Mouse (Mus musculus) ES-Bruce4 (cell line): ENCODE data around the gene Evx1. TPM values are rescaled to one million over a fixed set of nuclear protein-coding genes. Genes with fewer than 3 reads are reported as not detected.

Experiments used
- H3K27ac ChIP-seq: 2 replicates; pipeline ENCODE4 v1.5.1; 2012; ENCODE audit warnings: low read length, inconsistent platforms; ENCODE audit not compliant: insufficient read depth
- H3K27me3 ChIP-seq: 2 replicates; pipeline ENCODE4 v1.6.1; 2012; ENCODE audit warnings: mild to moderate bottlenecking, low read length, inconsistent platforms; ENCODE audit not compliant: control insufficient read depth, poor library complexity, insufficient read depth, severe bottlenecking
- H3K36me3 ChIP-seq: 2 replicates; pipeline ENCODE4 v1.6.1; 2012; ENCODE audit warnings: inconsistent platforms, mild to moderate bottlenecking, low read length, moderate library complexity; ENCODE audit not compliant: control insufficient read depth, poor library complexity, insufficient read depth, severe bottlenecking
- H3K4me1 ChIP-seq: one replicate; pipeline ENCODE4 v1.8.1; 2011; ENCODE audit warnings: low read length; ENCODE audit not compliant: control insufficient read depth, insufficient read depth
- H3K4me3 ChIP-seq: 2 replicates; pipeline ENCODE4 v1.5.1; 2011; ENCODE audit warnings: low read depth, mild to moderate bottlenecking, low read length
- H3K9ac ChIP-seq: 2 replicates; pipeline ENCODE4 v1.6.1; 2012; ENCODE audit warnings: low read depth, mild to moderate bottlenecking, inconsistent platforms; ENCODE audit not compliant: poor library complexity, severe bottlenecking
- H3K9me3 ChIP-seq: replicated peaks from 2 replicates; pipeline ENCODE4 v1.6.1; 2012; ENCODE audit warnings: mild to moderate bottlenecking, low read length, inconsistent platforms; ENCODE audit not compliant: control insufficient read depth, poor library complexity, insufficient read depth, severe bottlenecking
- CTCF ChIP-seq: IDR thresholded peaks from one replicate; pipeline ENCODE4 v1.8.1; 2011; ENCODE audit warnings: low read depth, low read length
- EP300 ChIP-seq: IDR thresholded peaks from 2 replicates; pipeline ENCODE4 v1.6.1; 2011; ENCODE audit warnings: low read depth, low read length; ENCODE audit not compliant: insufficient read depth
- POLR2A ChIP-seq: IDR thresholded peaks from one replicate; pipeline ENCODE4 v1.8.1; 2011; ENCODE audit warnings: low read length; ENCODE audit not compliant: insufficient read depth
- polyA plus RNA-seq: library from polyadenylated mRNA; stranded (reverse); fragments of >200 nt; gene quantifications from 2 replicates; pipeline ENCODE4 v1.2.4, GENCODE M21; 2011; ENCODE audit warnings: low read depth; ENCODE audit not compliant: missing spikeins, insufficient read depth, insufficient read length

Evx1 gene
- polyA plus RNA-seq, 1 experiment: 0.63 TPM

DNA sequence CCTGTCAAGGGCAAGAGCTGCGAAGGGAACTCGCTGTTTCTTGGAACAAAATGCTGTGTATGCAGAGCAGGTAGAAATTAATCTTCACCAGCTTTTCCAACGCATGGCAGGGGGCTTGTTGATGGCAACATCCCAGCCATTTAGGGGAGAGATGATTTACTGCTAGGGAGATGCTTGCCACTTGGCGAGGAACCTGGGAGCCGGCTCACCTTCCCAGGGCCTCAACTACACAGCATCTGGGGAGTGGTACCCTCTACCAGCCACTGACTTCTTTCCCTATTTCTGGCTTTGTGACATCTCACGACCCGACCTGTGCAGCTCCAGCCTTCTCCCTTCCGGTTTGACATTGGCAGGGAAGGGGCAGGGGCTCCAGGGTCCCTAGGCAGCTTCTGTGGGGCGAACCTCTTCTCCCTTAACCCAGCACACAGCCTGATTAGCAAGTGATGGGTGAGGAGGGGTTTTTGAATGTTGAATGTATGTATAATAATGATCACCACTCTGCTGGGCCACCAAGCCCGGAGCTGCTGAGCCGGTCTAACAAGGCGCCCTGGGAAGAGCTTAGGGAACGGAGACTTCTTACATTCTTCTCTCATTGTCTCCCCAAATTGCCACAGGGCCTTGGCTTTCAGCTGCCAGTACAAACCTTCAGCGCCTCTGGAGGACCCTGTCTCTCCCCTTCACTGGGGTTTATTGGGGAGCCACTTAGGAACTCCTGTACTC is 4.3 kb downstream of the Evx1 start:
- H3K27ac ChIP-seq: no peak overlapping the region
- no peak overlapping the region for H3K4me3 ChIP-seq
- no peak overlapping the region for H3K9ac ChIP-seq
- H3K9me3 ChIP-seq: no peaks in the 10 kb centered on the region
- no peaks in the 10 kb centered on the region for H3K36me3 ChIP-seq
- TF ChIP-seq EP300 (0 out of 2 replicates have a peak, but pooled peaks have one; percentile 31), CTCF (no peak)
- H3K4me1 ChIP-seq: no peaks in the 10 kb centered on the region
- H3K27me3 ChIP-seq: peaks cover 30% of the 10 kb centered on the region

DNA sequence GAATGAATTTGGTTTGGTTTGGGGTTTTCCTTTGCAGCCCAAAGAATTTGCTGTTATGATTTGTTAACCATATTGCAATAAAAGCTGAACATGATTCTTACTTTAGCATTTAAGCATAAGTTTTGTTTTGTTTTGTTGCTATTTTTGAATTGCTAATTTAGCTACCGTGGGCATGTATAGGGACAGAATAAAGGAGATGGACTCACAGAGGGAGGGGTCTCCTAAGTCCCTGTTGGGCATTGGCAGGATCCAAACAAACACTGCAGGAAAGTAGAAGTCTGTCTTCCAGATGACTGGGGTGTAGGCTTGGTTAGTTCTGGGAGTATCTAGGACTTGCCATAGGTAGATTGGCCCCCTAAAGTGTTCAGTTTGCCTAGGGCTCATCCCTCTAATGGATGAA is 5.0 kb downstream of the Evx1 start:
- no peak overlapping the region for H3K27ac ChIP-seq
- H3K27me3 ChIP-seq: peaks cover 32% of the 10 kb centered on the region
- no peaks in the 10 kb centered on the region for H3K36me3 ChIP-seq
- no peak for TF ChIP-seq POLR2A
- TF ChIP-seq EP300: no peak
- no peak for TF ChIP-seq CTCF
- H3K4me3 ChIP-seq: no peak overlapping the region
- no peaks in the 10 kb centered on the region for H3K4me1 ChIP-seq
- H3K9me3 ChIP-seq: no peaks in the 10 kb centered on the region
- no peak overlapping the region for H3K9ac ChIP-seq

DNA sequence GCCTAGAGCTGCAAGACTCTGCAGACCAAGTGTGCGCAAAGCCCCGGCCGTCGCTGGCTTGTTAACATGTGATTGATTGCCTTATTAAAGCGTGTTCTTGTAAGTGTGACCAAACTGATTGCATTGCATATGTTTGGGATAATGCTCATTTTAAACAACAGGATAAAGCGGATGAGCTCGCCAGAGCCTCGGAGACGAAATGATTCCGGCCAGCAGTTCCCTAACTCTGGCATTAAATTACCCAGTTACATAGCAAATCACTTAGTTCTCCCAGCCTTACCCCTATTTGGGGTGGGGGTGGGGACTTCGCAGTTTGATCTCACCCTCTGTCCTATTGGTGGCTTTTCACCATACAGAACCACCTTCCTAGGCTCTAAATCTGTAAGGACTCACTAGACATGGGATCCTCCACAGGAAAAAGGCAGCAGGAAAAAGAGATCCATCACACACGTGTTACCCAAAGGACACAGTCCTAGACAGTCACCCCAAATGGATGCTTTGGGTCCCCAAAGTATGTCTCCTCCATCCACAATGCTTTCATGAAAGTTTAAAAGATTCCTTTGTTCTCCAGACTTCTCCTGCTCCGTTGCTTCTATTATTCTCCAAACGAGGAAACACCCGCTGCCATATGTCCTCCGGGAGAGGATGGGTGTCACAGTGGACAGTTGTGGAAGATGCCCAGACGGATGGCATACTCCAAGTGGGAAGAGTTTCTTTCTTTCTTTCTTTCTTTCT is 6.8 kb downstream of the Evx1 start:
- H3K4me3 ChIP-seq: no peak overlapping the region
- H3K9me3 ChIP-seq: no peaks in the 10 kb centered on the region
- no peaks in the 10 kb centered on the region for H3K4me1 ChIP-seq
- no peak for TF ChIP-seq CTCF
- no peak for TF ChIP-seq POLR2A
- TF ChIP-seq EP300: no peak
- peaks cover 30% of the 10 kb centered on the region for H3K27me3 ChIP-seq
- H3K36me3 ChIP-seq: no peaks in the 10 kb centered on the region
- H3K9ac ChIP-seq: no peak overlapping the region
- H3K27ac ChIP-seq: no peak overlapping the region

DNA sequence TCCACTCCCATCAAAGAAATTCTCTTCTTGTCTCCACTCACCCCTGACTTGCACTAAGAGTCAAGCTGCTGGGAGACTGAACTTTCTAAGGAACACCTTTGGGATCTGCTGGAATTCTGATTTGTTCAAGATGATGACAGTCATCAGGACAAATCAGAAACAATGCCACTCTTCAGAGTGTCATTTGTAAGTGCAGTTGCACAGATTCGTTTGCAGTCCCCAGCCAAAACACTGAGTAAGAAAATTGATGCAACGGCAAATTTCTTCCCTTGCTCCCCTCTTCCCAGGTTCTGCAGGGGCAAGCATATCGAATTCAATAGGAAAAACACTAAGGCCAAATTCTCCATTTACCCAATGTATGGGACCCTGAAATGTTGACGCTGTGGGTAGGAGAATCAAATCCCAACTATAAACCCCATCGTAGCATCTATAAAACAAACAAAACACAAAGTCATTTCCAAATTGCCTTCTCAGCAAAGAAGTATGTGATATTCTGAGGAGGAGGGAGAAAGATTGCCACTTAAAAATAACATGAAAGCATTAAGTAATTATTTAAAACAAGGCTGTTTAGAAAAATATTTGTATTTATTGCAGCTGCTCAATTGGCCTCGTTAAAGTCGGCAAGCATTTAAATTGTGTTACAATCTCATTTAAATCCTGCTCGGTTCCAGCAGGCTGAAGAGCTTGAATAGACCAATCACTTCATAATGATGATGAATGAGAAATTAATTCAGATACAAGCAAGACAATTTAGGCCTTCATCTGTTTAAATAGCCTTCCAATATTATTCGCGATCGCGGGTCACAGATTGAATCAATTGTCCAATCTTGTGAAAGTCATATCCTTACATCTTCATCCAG is 7.9 kb downstream of the Evx1 start:
- TF ChIP-seq CTCF (no peak), POLR2A (no peak), EP300 (no peak)
- H3K27me3 ChIP-seq: peaks cover 27% of the 10 kb centered on the region
- no peak overlapping the region for H3K4me3 ChIP-seq
- H3K36me3 ChIP-seq: no peaks in the 10 kb centered on the region
- no peak overlapping the region for H3K27ac ChIP-seq
- no peaks in the 10 kb centered on the region for H3K9me3 ChIP-seq
- H3K9ac ChIP-seq: no peak overlapping the region
- H3K4me1 ChIP-seq: no peaks in the 10 kb centered on the region

DNA sequence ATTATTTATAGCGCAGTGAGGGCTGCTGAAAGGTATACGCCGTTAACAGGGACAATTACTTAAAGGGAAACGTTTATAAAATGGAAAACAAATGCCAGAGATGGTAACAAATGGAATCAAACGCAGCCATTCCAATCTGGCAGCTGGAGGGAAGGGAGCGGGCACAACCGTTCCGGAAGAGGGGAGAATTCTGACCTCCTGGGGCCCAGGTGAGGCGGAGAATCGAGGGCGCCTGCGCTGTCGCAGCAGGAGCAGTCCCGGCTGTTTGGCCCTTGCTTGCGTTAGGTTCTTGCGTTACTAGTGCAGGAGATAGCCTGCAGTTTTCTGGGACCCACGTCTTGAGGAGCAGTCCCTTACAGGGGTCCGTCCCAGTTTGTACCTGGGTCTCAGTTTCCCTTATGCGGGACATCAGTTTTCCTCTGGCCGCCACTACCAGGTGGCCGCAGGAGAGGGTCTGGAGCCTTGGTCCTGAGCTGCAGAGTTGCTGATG is 8.6 kb downstream of the Evx1 start:
- Histone ChIP-seq H3K27ac (no peak overlapping the region), H3K4me1 (no peaks in the 10 kb centered on the region), H3K9ac (no peak overlapping the region), H3K9me3 (no peaks in the 10 kb centered on the region), H3K4me3 (peak overlapping the region; percentile 17), H3K27me3 (peaks cover 21% of the 10 kb centered on the region), H3K36me3 (no peaks in the 10 kb centered on the region)
- no peak for TF ChIP-seq EP300
- TF ChIP-seq CTCF: no peak
- TF ChIP-seq POLR2A: no peak
